Mouse (Mus musculus) cerebellum, adult 18-20 months (tissue): ENCODE measurements around the gene Olfr1469.
"Not testable (repeated sequence)": the region's sequence is repeated elsewhere in the genome, so short reads cannot be mapped to it uniquely, and the experiment has no call there.

Experiments used
- DNase-seq, 2 experiments: peaks; one replicate each; pipeline ENCODE4 v3.0.0; 2021

Olfr1469 gene

DNA sequence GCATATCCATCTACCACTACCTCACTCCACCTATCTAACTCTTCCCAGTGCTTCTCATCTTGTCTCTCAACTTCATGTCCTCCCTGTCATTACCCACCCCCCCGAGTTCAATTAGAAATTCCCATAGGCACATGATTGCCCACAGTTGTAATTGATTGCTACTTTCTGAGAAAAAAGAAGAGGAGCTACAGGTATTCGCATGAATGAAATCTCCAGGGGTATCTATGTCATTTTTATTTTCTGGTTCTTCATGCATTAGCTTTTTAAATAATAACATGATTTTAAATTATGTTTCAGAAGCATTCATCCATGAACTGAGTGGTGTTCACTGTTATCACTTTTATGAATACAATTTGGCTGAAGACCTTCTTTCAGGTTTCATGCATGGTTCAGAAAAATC lies at the start of gene Olfr1469:
Gene Olfr1469 (plus strand): TSS at position 301 of the 400 bp plus-strand sequence.
- no peak for DNase-seq

DNA sequence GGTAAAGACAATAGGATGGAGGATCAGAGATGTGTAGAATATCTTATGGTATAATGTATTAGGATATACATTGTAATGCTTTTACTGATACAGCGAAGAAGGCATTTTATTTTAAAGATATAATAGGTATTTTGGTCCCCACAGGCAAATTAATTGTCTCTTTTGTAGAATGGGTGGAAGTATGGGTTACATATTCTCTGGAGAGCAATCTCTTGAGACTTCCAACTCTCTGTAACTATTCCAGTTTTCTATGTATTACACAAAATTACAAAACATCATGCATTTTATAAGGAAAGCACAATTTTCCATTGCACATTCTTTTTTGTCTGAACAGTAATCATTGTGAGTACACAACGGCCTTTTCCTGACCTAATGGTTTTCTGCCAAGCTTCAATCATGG lies 45.7 kb upstream of the Olfr1469 start, which contains the start of gene Olfr1467:
Gene Olfr1467 (plus strand): TSS at position 301 of the 400 bp plus-strand sequence.
- DNase-seq: no peak

DNA sequence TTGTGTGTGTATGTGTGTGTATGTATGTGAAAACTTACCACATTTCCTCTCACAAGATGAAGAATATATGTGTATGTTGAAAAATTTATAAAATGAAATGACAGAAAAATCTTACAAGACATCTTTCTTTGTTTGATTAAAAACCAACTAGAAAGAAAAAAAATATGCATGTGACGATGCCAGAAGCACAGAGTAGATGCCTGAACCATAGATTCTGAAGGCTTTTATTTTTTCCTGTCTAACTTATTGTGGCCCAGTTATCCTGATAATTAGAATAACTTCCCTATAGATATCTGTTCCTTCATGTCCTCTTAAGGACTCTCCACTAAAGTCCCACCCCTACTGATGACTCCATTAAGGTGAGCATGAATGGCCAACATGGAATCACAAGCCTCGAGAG lies 35.5 kb downstream of the Olfr1469 start, which contains the start of gene Olfr1471:
Gene Olfr1471 (plus strand): TSS at position 301 of the 400 bp plus-strand sequence.
- not testable (repeated sequence) for DNase-seq

DNA sequence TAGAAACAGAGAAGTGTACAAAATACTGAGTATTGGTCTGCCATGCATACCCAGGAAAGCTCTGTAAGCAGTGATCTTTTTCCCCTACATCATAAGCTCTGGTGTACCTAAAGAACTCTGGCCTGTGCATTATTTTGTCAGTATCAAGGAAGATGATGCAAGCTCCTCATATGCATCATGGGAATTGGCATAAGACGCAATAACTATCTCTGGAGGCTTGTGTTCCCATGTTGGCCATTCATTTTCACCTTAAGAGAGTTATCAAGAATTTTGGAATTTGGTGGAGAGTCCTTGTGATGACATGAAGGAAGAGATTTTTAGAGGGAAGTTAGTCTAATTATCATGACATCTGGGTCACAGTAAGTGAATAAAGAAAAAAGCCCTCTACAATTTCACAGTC lies 48.3 kb downstream of the Olfr1469 start, which contains the start of gene Olfr1472:
Gene Olfr1472 (minus strand): TSS at position 101 of the 400 bp plus-strand sequence.
- DNase-seq: no peak
